Mouse (Mus musculus) CD8-positive naive resting alpha-beta T cell, adult 2 months (primary cell): ENCODE results near the gene Rtkn2.

Source experiments
- DNase-seq, 2 experiments: peaks; one replicate each; pipeline ENCODE4 v3.0.0; 2022; ENCODE audit warnings: low read depth in 2 of 2, low spot score in 2 of 2

Rtkn2 gene

GRCm38 (mm10) chr10:68103078-68103855, 123.9 kb downstream of the Rtkn2 start:
- no peak for DNase-seq

GRCm38 (mm10) chr10:68103988-68104387, 124.6 kb downstream of the Rtkn2 start:
- DNase-seq, result no peak

- no peak for DNase-seq
These were observed 125.1 kb downstream of the Rtkn2 start for GRCm38 (mm10) chr10:68104481-68104880.

GRCm38 (mm10) chr10:68104881-68105781, 125.8 kb downstream of the Rtkn2 start:
- DNase-seq, result peak in 1 of 2 experiments; percentile 18

GRCm38 (mm10) chr10:68106351-68106950, 127.1 kb downstream of the Rtkn2 start:
- no peak for DNase-seq

GRCm38 (mm10) chr10:68107716-68108115, 128.3 kb downstream of the Rtkn2 start:
- DNase-seq, result no peak
